Mouse (Mus musculus): ENCODE measurements around the gene Arhgef1. TPM values are rescaled to one million over a fixed set of nuclear protein-coding genes. Genes with fewer than 3 reads are reported as not detected.

Arhgef1 gene
- polyA plus RNA-seq, 1 experiment from 2014 or later = 54.7 TPM

- WGBS (ENCODE audit: missing documents) = 80% methylated on average over 3 of the region's 5 CpGs
- Histone ChIP-seq H3K36me3 (ENCODE audit: inconsistent target) (no peaks in the 10 kb centered on the region), H3K27ac (no peak overlapping the region), H3K4me3 (ENCODE audit: inconsistent target) (no peak overlapping the region), H3K79me2 (ENCODE audit: inconsistent target) (no peaks in the 10 kb centered on the region)
Observed at GRCm38 (mm10) chr7:24897959-24898358, 4.8 kb upstream of the Arhgef1 start.

DNA sequence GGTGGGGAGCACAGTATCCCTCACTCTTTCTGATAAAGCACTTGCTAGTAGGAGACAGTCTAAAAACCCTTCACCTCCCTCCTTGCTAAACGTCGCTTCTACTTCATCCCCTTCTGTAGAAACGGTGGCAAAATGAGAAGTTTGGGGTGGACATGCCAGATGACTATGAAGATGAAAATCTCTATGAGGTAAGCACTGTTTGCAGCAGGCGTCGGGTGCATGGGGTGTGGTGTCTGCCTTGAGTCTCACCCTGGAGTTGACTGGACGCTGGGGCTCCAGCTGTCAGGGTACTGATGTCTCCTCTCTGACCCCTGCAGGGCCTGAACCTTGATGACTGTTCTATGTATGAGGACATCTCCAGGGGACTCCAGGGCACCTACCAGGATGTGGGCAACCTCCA lies 1.6 kb upstream of the Arhgef1 start:
- H3K79me2 ChIP-seq (ENCODE audit: inconsistent target) = peaks cover 28% of the 10 kb centered on the region
- H3K27ac ChIP-seq = no peak overlapping the region
- no peaks in the 10 kb centered on the region for H3K36me3 ChIP-seq (ENCODE audit: inconsistent target)
- WGBS (ENCODE audit: missing documents) = 42% methylated on average over 6 of the region's 6 CpGs
- H3K4me3 ChIP-seq (ENCODE audit: inconsistent target) = no peak overlapping the region

DNA sequence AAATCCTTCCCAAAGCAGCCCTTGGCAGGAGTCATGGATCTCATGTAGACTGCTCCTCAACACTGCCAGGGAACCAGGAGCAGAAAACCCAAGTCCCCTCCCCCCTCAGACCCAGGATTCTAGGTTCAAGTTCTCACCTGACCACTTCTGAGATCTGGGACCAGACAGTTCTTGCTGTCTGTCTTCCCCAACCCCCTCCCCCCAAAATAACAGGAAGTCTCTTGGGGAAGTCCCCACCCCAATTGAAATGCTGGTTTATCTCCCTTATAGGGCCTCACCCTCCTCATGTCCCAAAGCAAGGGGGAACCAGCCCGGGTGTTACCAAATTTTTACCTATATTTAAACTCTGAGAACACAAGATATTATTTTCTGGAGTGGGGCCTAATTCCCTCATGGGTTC lies 870 bp upstream of the Arhgef1 start:
- Histone ChIP-seq H3K36me3 (ENCODE audit: inconsistent target) (0 out of 2 replicates have a peak, but pooled peaks cover 6% of the 10 kb centered on the region), H3K4me3 (ENCODE audit: inconsistent target) (peak overlapping the region; percentile 26; the same call in 1 of the 2 replicates), H3K79me2 (ENCODE audit: inconsistent target) (peaks cover 35% of the 10 kb centered on the region), H3K27ac (peak overlapping the region; percentile 54; the same call in 1 of the 2 replicates)
- WGBS (ENCODE audit: missing documents) = 13% methylated on average over 1 of the region's 1 CpGs

- Histone ChIP-seq H3K36me3 (ENCODE audit: inconsistent target) (peaks cover 9% of the 10 kb centered on the region; the same call in 1 of the 2 replicates), H3K27ac (peak overlapping the region; percentile 54), H3K4me3 (ENCODE audit: inconsistent target) (peak overlapping the region; percentile 26), H3K79me2 (ENCODE audit: inconsistent target) (peaks cover 39% of the 10 kb centered on the region)
- WGBS (ENCODE audit: missing documents) = 46% methylated on average over 2 of the region's 2 CpGs
Observed at GRCm38 (mm10) chr7:24902264-24902629, 465 bp upstream of the Arhgef1 start.

DNA sequence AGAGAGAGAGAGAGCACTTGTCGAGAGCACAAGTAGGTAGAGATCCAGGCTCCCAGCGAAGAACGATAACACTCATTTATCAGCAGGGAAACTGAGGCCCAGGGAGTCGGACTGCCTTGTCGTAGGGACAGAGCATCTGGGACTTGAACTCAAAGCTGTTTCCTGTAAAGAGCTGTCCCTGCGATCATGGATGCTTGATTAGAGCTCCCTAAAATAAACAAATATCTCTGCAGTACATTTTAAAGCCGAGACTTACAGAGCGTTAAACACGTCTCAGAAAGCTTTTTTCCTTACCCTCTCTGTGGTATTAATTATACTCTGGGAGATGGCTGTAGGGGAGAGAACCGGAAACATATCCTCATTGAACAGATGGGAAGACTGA lies 723 bp downstream of the Arhgef1 start:
- 2% methylated on average over 10 of the region's 10 CpGs for WGBS (ENCODE audit: missing documents)
- peak overlapping the region; percentile 66 for H3K27ac ChIP-seq
- H3K4me3 ChIP-seq (ENCODE audit: inconsistent target) = peak overlapping the region; percentile 93
- H3K79me2 ChIP-seq (ENCODE audit: inconsistent target) = peaks cover 51% of the 10 kb centered on the region
- peaks cover 21% of the 10 kb centered on the region for H3K36me3 ChIP-seq (ENCODE audit: inconsistent target)

GRCm38 (mm10) chr7:24904070-24904483 lies 1.4 kb downstream of the Arhgef1 start:
- H3K27ac ChIP-seq = peak overlapping the region; percentile 66

DNA sequence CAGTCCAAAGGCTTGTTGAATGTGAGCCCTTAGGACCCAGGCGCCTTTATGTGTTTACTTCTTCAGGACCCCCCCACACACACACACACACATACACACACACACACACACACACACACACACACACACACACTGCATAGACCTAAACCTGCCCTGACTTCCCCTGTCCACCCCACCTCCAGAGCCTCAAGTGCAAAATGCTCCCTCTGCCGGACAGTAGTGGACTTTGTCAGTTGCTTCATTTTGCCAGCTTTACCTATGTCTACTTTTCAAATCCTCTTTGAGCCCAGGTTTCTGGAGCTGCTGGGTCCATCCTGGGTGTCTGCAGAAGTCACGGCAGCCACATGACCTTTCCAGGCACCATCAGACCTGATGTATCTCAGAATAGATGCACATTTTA lies 2.2 kb downstream of the Arhgef1 start:
- WGBS (ENCODE audit: missing documents) = 24% methylated on average over 3 of the region's 3 CpGs
- H3K27ac ChIP-seq = no peak overlapping the region
- peaks cover 36% of the 10 kb centered on the region for H3K36me3 ChIP-seq (ENCODE audit: inconsistent target)

More at GRCm38 (mm10) chr7:24904070-24904483, 1.4 kb downstream of the Arhgef1 start:
- 0% methylated on average over 27 of the region's 30 CpGs for WGBS (ENCODE audit: missing documents)
- peaks cover 57% of the 10 kb centered on the region for H3K79me2 ChIP-seq (ENCODE audit: inconsistent target)
- peak overlapping the region; percentile 93 for H3K4me3 ChIP-seq (ENCODE audit: inconsistent target)
- H3K36me3 ChIP-seq (ENCODE audit: inconsistent target) = peaks cover 27% of the 10 kb centered on the region

GRCm38 (mm10) chr7:24906551-24906950 lies 3.8 kb downstream of the Arhgef1 start:
- Histone ChIP-seq H3K79me2 (ENCODE audit: inconsistent target) (peaks cover 79% of the 10 kb centered on the region), H3K4me3 (ENCODE audit: inconsistent target) (no peak overlapping the region), H3K36me3 (ENCODE audit: inconsistent target) (peaks cover 51% of the 10 kb centered on the region), H3K27ac (no peak overlapping the region)
- 30% methylated on average over 4 of the region's 6 CpGs for WGBS (ENCODE audit: missing documents)

More for the DNA sequence above, 2.2 kb downstream of the Arhgef1 start:
- Histone ChIP-seq H3K4me3 (ENCODE audit: inconsistent target) (peak overlapping the region; percentile 93), H3K79me2 (ENCODE audit: inconsistent target) (peaks cover 66% of the 10 kb centered on the region)

DNA sequence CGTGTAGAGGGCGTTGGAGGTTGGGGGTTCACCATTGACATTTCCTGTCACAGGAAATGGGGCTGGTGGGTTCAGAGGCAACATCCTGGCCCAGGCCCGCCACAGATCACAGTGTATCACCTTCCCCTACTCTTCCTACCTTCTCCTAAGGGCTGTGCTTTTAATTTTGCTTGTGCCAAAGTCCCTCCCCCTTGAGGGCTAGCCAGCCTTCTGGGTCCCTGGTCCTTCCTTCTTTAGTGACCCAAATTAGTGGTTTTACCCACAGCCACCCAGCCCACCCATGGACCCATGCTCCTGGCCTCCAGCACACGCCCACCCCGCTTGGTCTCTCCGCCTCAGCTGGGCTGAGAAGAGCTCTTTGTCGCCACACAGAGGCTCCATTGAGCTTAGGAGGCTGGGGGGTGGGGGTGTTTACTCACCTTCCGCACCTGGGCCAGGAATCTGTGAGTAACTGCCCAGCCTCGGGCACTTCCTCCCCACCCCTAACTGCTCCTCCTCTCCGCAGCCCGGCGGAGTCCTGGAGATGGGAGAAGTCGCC lies 4.6 kb downstream of the Arhgef1 start:
- WGBS (ENCODE audit: missing documents) = 45% methylated on average over 13 of the region's 13 CpGs
- H3K79me2 ChIP-seq (ENCODE audit: inconsistent target) = peaks cover 83% of the 10 kb centered on the region
- H3K4me3 ChIP-seq (ENCODE audit: inconsistent target) = no peak overlapping the region
- no peak overlapping the region for H3K27ac ChIP-seq
- peaks cover 59% of the 10 kb centered on the region for H3K36me3 ChIP-seq (ENCODE audit: inconsistent target)

DNA sequence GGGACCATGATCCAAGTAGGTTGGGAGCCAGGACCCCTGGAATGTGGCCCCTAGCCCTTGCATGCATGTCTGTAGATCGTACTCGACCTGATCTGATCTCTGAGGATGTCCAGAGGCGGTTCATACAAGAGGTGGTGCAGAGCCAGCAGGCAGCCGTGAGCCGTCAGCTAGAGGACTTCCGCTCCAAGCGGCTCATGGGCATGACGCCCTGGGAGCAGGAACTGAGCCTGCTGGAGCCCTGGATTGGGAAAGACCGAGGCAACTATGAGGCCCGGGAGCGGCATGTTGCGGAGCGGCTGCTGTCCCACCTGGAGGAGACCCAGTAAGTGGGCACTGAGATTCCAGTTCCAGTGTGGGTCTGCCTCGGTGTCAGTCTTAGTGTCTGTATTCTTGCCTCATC lies 9.8 kb downstream of the Arhgef1 start:
- H3K36me3 ChIP-seq (ENCODE audit: inconsistent target) = peaks cover 71% of the 10 kb centered on the region
- no peak overlapping the region for H3K4me3 ChIP-seq (ENCODE audit: inconsistent target)
- no peak overlapping the region for H3K27ac ChIP-seq
- H3K79me2 ChIP-seq (ENCODE audit: inconsistent target) = peaks cover 42% of the 10 kb centered on the region
- WGBS (ENCODE audit: missing documents) = 98% methylated on average over 10 of the region's 14 CpGs

- 95% methylated on average over 11 of the region's 20 CpGs for WGBS (ENCODE audit: missing documents)
Observed at GRCm38 (mm10) chr7:24918763-24919323, 16.1 kb downstream of the Arhgef1 start.

DNA sequence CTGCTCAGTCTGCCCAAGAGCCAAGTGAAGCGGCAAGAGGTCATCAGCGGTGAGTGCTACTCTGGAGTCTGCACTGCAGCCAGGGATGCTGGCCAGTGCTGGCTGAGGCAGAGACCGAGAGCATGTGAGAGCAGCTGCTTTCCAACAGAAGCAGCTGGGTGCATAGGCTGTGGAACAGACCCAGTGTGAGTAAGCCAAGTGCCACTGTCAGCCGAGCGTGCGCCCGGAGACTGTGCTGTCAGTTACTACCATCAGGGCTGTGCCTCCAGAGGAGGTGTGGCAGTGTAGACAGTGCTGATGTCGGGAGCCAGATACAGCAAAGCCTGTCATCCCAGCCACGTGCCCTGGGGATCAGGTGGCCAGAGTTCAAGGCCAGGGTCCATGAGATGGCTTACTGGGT lies 17.0 kb downstream of the Arhgef1 start:
- H3K79me2 ChIP-seq (ENCODE audit: inconsistent target) = no peaks in the 10 kb centered on the region
- 93% methylated on average over 9 of the region's 9 CpGs for WGBS (ENCODE audit: missing documents)
- H3K4me3 ChIP-seq (ENCODE audit: inconsistent target) = no peak overlapping the region
- no peak overlapping the region for H3K27ac ChIP-seq
- H3K36me3 ChIP-seq (ENCODE audit: inconsistent target) = peaks cover 75% of the 10 kb centered on the region

More at GRCm38 (mm10) chr7:24918763-24919323, 16.1 kb downstream of the Arhgef1 start:
- Histone ChIP-seq H3K27ac (no peak overlapping the region), H3K36me3 (ENCODE audit: inconsistent target) (peaks cover 66% of the 10 kb centered on the region), H3K4me3 (ENCODE audit: inconsistent target) (no peak overlapping the region), H3K79me2 (ENCODE audit: inconsistent target) (no peaks in the 10 kb centered on the region)

DNA sequence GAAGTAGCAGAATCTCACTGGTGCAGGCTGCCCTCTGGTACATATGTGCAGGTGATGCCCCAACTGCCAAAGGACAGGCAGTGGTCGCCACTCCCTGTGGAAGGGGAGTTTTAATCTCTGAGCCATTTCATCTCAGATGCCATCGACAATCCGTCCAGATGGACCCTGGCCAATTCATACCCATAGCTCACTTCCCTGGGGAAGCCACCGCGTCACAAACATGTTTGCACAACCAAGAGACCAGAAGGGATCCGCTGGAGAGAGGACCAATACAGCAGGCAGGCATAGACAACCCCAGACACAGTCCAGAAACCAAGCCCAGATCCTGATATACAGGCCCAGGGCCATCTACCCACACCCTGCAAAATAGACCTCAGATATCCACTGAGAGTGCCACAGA lies 27.8 kb downstream of the Arhgef1 start:
- Histone ChIP-seq H3K79me2 (ENCODE audit: inconsistent target) (no peaks in the 10 kb centered on the region), H3K4me3 (ENCODE audit: inconsistent target) (no peak overlapping the region), H3K36me3 (ENCODE audit: inconsistent target) (peaks cover 10% of the 10 kb centered on the region), H3K27ac (no peak overlapping the region)
- 45% methylated on average over 6 of the region's 6 CpGs for WGBS (ENCODE audit: missing documents)

DNA sequence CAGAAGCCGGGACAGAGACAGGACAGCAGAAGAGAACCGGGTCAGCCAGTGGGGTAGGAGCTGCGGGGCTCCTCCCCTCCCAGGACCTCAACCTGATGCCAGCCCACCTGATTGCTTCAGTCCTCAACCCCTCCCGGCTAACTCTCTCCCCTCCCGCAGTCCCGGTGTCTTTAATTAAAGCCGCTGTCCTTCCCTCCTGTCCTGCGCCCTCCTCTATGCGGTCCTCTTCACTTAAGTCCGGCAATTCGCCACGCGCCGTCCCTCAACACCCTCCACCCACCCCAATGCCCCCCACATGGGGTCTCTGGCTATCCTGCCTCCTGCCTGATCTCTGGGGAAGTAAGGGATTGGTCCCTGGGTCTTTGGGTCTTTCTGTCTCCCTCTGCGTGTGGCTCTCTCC lies 28.9 kb downstream of the Arhgef1 start:
- no peak overlapping the region for H3K4me3 ChIP-seq (ENCODE audit: inconsistent target)
- H3K79me2 ChIP-seq (ENCODE audit: inconsistent target) = no peaks in the 10 kb centered on the region
- no peaks in the 10 kb centered on the region; the same call in 1 of the 2 replicates for H3K36me3 ChIP-seq (ENCODE audit: inconsistent target)
- H3K27ac ChIP-seq = no peak overlapping the region
- WGBS (ENCODE audit: missing documents) = 5% methylated on average over 14 of the region's 15 CpGs

- Histone ChIP-seq H3K4me3 (ENCODE audit: inconsistent target) (no peak overlapping the region), H3K36me3 (ENCODE audit: inconsistent target) (no peaks in the 10 kb centered on the region), H3K27ac (no peak overlapping the region), H3K79me2 (ENCODE audit: inconsistent target) (no peaks in the 10 kb centered on the region)
- 11% methylated on average over 6 of the region's 6 CpGs for WGBS (ENCODE audit: missing documents)
Observed at GRCm38 (mm10) chr7:24943641-24944040, 40.9 kb downstream of the Arhgef1 start.
